ENCODE assay signal across 20 mouse cellular contexts in genomic region chr8:115560985-115561916, GRCm38 (mm10).
DNase-seq lines count a peak whose midpoint lies in the region; ATAC-seq and TF ChIP-seq lines count a peak whose summit lies in the region.
"Had no signal": no experiment of that assay in that cellular context is flagged by ENCODE, and none has a peak within 500 bp of the region (broad histone marks: within the 10 kb centered on the region; RNA-seq: fewer than 3 reads in every experiment).

No protein-coding gene starts in this region.

- peak overlapping the region; percentile 36 for H3K4me2 ChIP-seq in heart, embryonic 14.5 days (ENCODE audit: low read length)
- peak overlapping the region; percentile 3 for H3K4me2 ChIP-seq in liver, embryonic 15.5 days
- no peak overlapping the region for H3K4me2 ChIP-seq in stomach, postnatal 0 days (replicated peaks; ENCODE audit: low read depth)
- H3K4me2 ChIP-seq: forebrain, embryonic 12.5 days; lung, embryonic 14.5 days had no signal

- no peaks in the 10 kb centered on the region for H3K9me3 ChIP-seq in heart, embryonic 14.5 days (ENCODE audit: control insufficient read depth, low read length)
- H3K9me3 ChIP-seq in liver, embryonic 15.5 days (replicated peaks), result no peaks in the 10 kb centered on the region
- H3K9me3 ChIP-seq in stomach, postnatal 0 days (ENCODE audit: control insufficient read depth, low read length), result no peaks in the 10 kb centered on the region
- H3K9me3 ChIP-seq in midbrain, embryonic 10.5 days (replicated peaks), result no peaks in the 10 kb centered on the region
- H3K9me3 ChIP-seq: forebrain, embryonic 12.5 days; hindbrain, embryonic 10.5 days had no signal

- 18% methylated on average over 18 of the region's 18 CpGs for WGBS in heart, embryonic 14.5 days
- 53% methylated on average over 18 of the region's 18 CpGs for WGBS in liver, embryonic 15.5 days (ENCODE audit: insufficient replicate concordance)
- WGBS in stomach, postnatal 0 days, result 41% methylated on average over 18 of the region's 18 CpGs
- 71% methylated on average over 18 of the region's 18 CpGs for WGBS in midbrain, embryonic 10.5 days

- H3K4me1 ChIP-seq in heart, embryonic 14.5 days (ENCODE audit: control insufficient read depth in 2 of 2, insufficient read depth in 2 of 2, low read length in 2 of 2), result peaks cover 11 to 19% of the 10 kb centered on the region in 2 experiments
- H3K4me1 ChIP-seq in liver, embryonic 15.5 days (replicated peaks), result peaks cover 10% of the 10 kb centered on the region; the same call in 1 of the 2 replicates
- H3K4me1 ChIP-seq in stomach, postnatal 0 days (replicated peaks; ENCODE audit: control insufficient read depth, insufficient read depth), result no peaks in the 10 kb centered on the region
- peaks cover 17% of the 10 kb centered on the region for H3K4me1 ChIP-seq in midbrain, embryonic 10.5 days

- H3K27ac ChIP-seq in heart, embryonic 14.5 days (replicated peaks in 1 of 2; ENCODE audit: control insufficient read depth in 1 of 2, insufficient read depth in 1 of 2, low read depth in 2 of 2, low read length in 2 of 2), result no peak overlapping the region
- H3K27ac ChIP-seq in liver, embryonic 15.5 days (replicated peaks), result 0 out of 2 replicates have a peak overlapping the region, but pooled peaks have one; percentile 19
- H3K27ac ChIP-seq in stomach, postnatal 0 days (replicated peaks), result no peak overlapping the region
- H3K27ac ChIP-seq in midbrain, embryonic 10.5 days (replicated peaks), result no peak overlapping the region
- H3K27ac ChIP-seq: forebrain, embryonic 12.5 days; heart, adult 2 months; hindbrain, embryonic 10.5 days had no signal

- TF ChIP-seq EP300 in stomach, postnatal 0 days (optimal IDR thresholded peaks at IDR 0.05), result no peak

- H3K9ac ChIP-seq in heart, embryonic 14.5 days (ENCODE audit: low read length), result no peak overlapping the region
- H3K9ac ChIP-seq in liver, embryonic 15.5 days, result no peak overlapping the region
- H3K9ac ChIP-seq in stomach, postnatal 0 days (ENCODE audit: low read length), result no peak overlapping the region
- H3K9ac ChIP-seq: forebrain, embryonic 12.5 days; lung, embryonic 14.5 days had no signal

- H3K4me3 ChIP-seq in heart, embryonic 14.5 days (ENCODE audit: control insufficient read depth in 1 of 2, insufficient read depth in 1 of 2, low read depth in 1 of 2, low read length in 2 of 2), result no peak overlapping the region
- H3K4me3 ChIP-seq in liver, embryonic 15.5 days (replicated peaks), result no peak overlapping the region
- no peak overlapping the region for H3K4me3 ChIP-seq in stomach, postnatal 0 days (ENCODE audit: low read depth, low read length)
- no peak overlapping the region for H3K4me3 ChIP-seq in midbrain, embryonic 10.5 days
- H3K4me3 ChIP-seq: forebrain, embryonic 12.5 days; heart, adult 2 months; hindbrain, embryonic 10.5 days had no signal

- no peaks in the 10 kb centered on the region for H3K27me3 ChIP-seq in heart, embryonic 14.5 days (ENCODE audit: control insufficient read depth, insufficient read depth, low read length)
- no peaks in the 10 kb centered on the region for H3K27me3 ChIP-seq in liver, embryonic 15.5 days
- no peaks in the 10 kb centered on the region for H3K27me3 ChIP-seq in stomach, postnatal 0 days (ENCODE audit: control insufficient read depth, insufficient read depth, low read length)
- H3K27me3 ChIP-seq in midbrain, embryonic 10.5 days (ENCODE audit: low read depth, poor library complexity, severe bottlenecking), result no peaks in the 10 kb centered on the region
- H3K27me3 ChIP-seq: forebrain, embryonic 12.5 days had no signal

- no peak for ATAC-seq in heart, embryonic 14.5 days (ENCODE audit: insufficient number of reproducible peaks, insufficient read depth, low FRiP score, low read depth)
- peak; percentile 66 for ATAC-seq in liver, embryonic 15.5 days (ENCODE audit: insufficient read depth)
- ATAC-seq in stomach, postnatal 0 days (ENCODE audit: low FRiP score, low TSS enrichment), result 0 out of 2 replicates have a peak, but pooled peaks have one; percentile 29

- TF ChIP-seq CTCF in stomach, postnatal 0 days (IDR thresholded peaks at IDR 0.05; ENCODE audit: low read depth), result no peak

- no peaks in the 10 kb centered on the region for H3K36me3 ChIP-seq in heart, embryonic 14.5 days (ENCODE audit: control insufficient read depth, insufficient read depth, low read length)
- no peaks in the 10 kb centered on the region for H3K36me3 ChIP-seq in liver, embryonic 15.5 days (replicated peaks)
- H3K36me3 ChIP-seq in stomach, postnatal 0 days (ENCODE audit: control insufficient read depth, insufficient read depth, low read length), result no peaks in the 10 kb centered on the region
- H3K36me3 ChIP-seq in midbrain, embryonic 10.5 days, result no peaks in the 10 kb centered on the region
- H3K36me3 ChIP-seq: forebrain, embryonic 12.5 days; hindbrain, embryonic 10.5 days had no signal

- DNase-seq in embryo, embryonic 10 days (ENCODE audit: low spot score), result peak; percentile 11
- DNase-seq in embryo, embryonic 10.5 days (ENCODE audit: low spot score), result no peak
- no peak for DNase-seq in heart, adult 11 months
- no peak for DNase-seq in stomach, postnatal 0 days (ENCODE audit: low spot score)
- DNase-seq in midbrain, embryonic 10.5 days (ENCODE audit: low spot score), result no peak
- DNase-seq in c-Kit-positive CD71-positive TER-119-positive erythroid progenitor cells, embryonic 14.5 days (ENCODE audit: low spot score), result no peak
- DNase-seq: adrenal gland, adult 8-10 months; cerebellum, adult 9-10 months; embryo, embryonic 11 days; heart, adult 2 months; kidney, postnatal 36 days; layer of hippocampus, adult 9-11 months; lung, embryonic 14.5 days; lung, postnatal 36 days; thymus, adult 18-20 months; thymus, postnatal 4 days had no signal
